Mouse (Mus musculus) liver, adult 2 months (tissue): ENCODE data around the gene Ipo7.
"Not testable (repeated sequence)": the region's sequence is repeated elsewhere in the genome, so short reads cannot be mapped to it uniquely, and the experiment has no call there.

Source experiments
- CTCF ChIP-seq: fragments of 200-500 bp; IDR thresholded peaks from 2 replicates; pipeline ENCODE4 v1.5.1; 2011; ENCODE audit warnings: low read depth, low read length, control low read depth
- POLR2A ChIP-seq: fragments of 200-500 bp; IDR thresholded peaks from 2 replicates; pipeline ENCODE4 v1.6.1; 2011; ENCODE audit warnings: low read length, control low read depth; ENCODE audit not compliant: insufficient read depth; ENCODE audit errors: extremely low read depth

DNA sequence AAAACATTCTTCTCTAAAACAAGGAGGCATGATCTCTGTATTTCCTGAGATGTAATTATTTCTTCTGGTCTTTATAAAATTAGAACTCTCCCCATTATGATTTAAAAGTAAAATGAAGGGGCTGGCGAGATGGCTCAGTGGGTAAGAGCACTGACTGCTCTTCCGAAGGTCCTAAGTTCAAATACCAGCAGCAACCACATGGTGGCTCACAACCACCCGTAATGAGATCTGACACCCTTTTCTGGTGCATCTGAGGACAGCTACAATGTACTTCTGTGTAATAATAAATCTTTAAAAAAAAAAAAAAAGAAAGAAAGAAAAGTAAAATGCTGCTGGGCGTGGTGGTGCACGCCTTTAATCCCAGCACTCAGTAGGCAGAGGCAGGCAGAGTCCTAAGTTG, 40.9 kb upstream of the Ipo7 start:
- TF ChIP-seq POLR2A, CTCF: not testable (repeated sequence)
